Mouse (Mus musculus) midbrain, embryonic 14.5 days (tissue): Measurements from ENCODE around the gene Hoxa13. TPM values are rescaled to one million over a fixed set of nuclear protein-coding genes. Genes with fewer than 3 reads are reported as not detected.

Experiments used
- ATAC-seq: fragments of 200-750 bp; cut with Nextera tagmentation; 2 replicates; pipeline ENCODE4 v1.8.0; 2017; ENCODE audit warnings: moderate number of reproducible peaks, moderate library complexity; ENCODE audit not compliant: low FRiP score, low TSS enrichment
- DNase-seq: peaks from one replicate; pipeline ENCODE4 v3.0.0-alpha.2; 2015
- H3K27ac ChIP-seq: fragments of 300-500 bp; sonication (generic); replicated peaks from 2 replicates; pipeline ENCODE4 v1.5.1; 2014; ENCODE audit warnings: mild to moderate bottlenecking, low read depth, low read length, moderate library complexity
- H3K27me3 ChIP-seq: fragments of 300-500 bp; sonication (generic); 2 replicates; pipeline ENCODE4 v1.6.1; 2014; ENCODE audit warnings: low read length, control low read depth, mixed read lengths; ENCODE audit not compliant: control insufficient read depth, insufficient read depth
- H3K36me3 ChIP-seq: fragments of 300-500 bp; sonication (generic); 2 replicates; pipeline ENCODE4 v1.6.1; 2014; ENCODE audit warnings: low read length, control low read depth; ENCODE audit not compliant: control insufficient read depth, insufficient read depth
- H3K4me1 ChIP-seq: fragments of 300-500 bp; sonication (generic); 2 replicates; pipeline ENCODE4 v1.6.1; 2014; ENCODE audit warnings: mild to moderate bottlenecking, antibody characterized with exemption, low read length, control low read depth; ENCODE audit not compliant: control insufficient read depth, insufficient read depth
- H3K4me2 ChIP-seq: fragments of 300-500 bp; sonication (generic); 2 replicates; pipeline ENCODE4 v1.6.1; 2014; ENCODE audit warnings: mild to moderate bottlenecking, low read length, moderate library complexity
- H3K4me3 ChIP-seq: fragments of 300-500 bp; sonication (generic); replicated peaks from 2 replicates; pipeline ENCODE4 v1.5.1; 2014; ENCODE audit warnings: low read depth, low read length
- H3K9ac ChIP-seq: fragments of 300-500 bp; sonication (generic); replicated peaks from 2 replicates; pipeline ENCODE4 v1.6.1; 2014; ENCODE audit warnings: mild to moderate bottlenecking, low read length, moderate library complexity
- H3K9me3 ChIP-seq: fragments of 300-500 bp; sonication (generic); 2 replicates; pipeline ENCODE4 v1.6.1; 2016; ENCODE audit warnings: low read length, control low read depth, mixed read lengths; ENCODE audit not compliant: control insufficient read depth
- WGBS: fragments of 180-500 bp; shearing (Covaris S2); extraction: QIAGEN DNeasy Blood & Tissue Kit; methylation state at CpG from one replicate; pipeline ENCODE4 v1.1.7; 2014; 5-methylcytosine and 5-hydroxymethylcytosine counted together
- polyA plus RNA-seq: library from polyadenylated mRNA; unstranded; fragments of >200 nt; fragmentation: Nextera tagmentation; extraction: Ambion mirVana; gene quantifications from 2 replicates; pipeline ENCODE4 v1.2.1, GENCODE M21; 2014

Hoxa13 gene
- polyA plus RNA-seq, 1 experiment from 2014 or later, result not detected

DNA sequence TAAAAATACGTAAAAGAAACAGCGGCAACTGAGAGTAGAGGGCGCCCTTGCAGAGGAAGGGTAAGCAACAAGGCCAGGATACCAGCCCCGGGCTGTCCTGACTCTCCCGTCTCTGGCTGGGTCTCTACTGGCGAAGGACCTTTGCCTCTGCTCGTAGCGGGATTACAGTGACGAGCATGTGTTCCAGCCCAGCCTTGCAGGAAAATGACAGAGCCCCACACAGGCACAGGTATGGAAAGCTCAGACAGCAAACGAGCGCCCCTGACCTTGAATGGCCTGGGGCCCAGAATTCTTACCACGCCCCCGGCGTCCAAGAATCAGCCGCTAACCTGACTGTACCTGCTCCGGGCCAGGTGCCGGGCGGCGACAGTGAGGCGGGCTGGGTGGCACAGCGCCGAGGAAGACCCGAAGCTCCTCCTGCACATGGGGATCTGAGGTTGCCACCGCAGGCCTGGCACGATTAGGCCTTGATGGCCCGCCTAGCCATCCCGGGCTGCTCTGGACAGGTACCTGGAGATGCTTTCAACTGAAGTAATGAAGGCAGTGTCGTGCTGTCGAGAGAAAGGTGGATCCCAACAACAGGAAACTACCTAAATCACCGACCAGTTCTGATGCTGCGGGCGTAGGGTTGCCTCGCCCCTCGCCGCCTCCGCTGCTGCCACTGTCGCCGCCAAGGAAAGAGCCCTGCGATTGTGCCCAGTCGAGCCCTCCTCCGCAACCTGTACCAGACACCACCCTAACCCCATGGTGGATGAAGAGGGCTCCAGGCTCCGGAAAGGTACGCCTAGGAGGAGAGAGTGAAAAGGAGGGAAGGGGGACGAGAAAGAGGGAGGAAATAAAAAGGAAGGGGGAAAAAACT, 30.9 kb downstream of the Hoxa13 start:
- Histone ChIP-seq H3K27ac (no peak overlapping the region), H3K4me2 (no peak overlapping the region), H3K36me3 (no peaks in the 10 kb centered on the region), H3K27me3 (peaks cover 96% of the 10 kb centered on the region), H3K4me1 (no peaks in the 10 kb centered on the region), H3K4me3 (no peak overlapping the region), H3K9me3 (no peaks in the 10 kb centered on the region), H3K9ac (no peak overlapping the region)
- ATAC-seq (no peak), DNase-seq (no peak)
- WGBS, result 2% methylated on average over 44 of the region's 44 CpGs

DNA sequence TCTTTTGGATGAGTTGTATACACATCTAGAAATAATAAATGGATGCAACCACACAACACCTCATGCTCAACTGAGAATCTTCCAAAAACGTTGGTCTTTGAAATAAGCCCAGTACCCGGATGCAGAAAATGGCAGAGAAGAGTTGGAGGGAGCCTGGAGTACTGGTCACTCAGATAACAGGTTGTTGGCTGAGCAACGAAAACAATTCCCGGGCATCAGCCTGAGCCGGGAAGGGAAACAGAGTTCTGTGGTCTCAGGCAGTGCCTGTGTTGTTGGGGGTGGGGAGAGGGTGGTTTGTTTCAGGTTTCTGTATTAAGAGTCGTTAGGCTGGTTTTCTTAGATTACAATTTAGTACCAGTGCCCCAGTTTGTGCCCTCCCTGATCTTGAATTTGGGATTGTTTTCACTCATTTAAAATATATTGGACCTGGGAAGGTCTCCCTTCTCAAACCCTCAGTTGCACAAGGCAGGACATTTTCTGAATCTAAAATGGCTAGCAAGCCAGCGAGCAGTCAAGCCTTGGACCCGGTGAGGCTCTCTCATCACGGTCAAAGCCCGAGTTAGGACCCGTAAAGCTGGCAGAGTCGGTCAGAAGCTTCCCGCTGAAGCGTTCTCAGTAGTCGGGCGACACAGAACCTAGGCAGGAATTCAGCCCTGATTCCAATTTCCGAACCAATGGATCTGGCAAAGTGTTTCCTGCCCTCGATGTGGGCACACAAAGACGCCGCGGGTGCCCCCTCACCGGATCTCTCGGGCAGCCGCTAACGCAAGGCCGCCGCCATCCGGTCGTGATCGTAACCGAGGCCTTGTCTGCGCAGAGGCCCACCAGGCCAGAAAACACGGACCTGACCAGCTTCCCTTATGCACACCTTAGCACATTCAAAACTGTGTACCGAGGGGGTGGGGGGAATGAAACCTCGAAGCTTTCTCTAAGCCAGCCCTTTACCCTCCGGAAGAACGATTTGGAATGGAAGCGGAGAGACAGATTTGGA, 31.9 kb downstream of the Hoxa13 start:
- H3K9ac ChIP-seq, result no peak overlapping the region
- H3K27ac ChIP-seq, result no peak overlapping the region
- no peak for ATAC-seq
- WGBS, result 1% methylated on average over 38 of the region's 38 CpGs
- no peaks in the 10 kb centered on the region for H3K9me3 ChIP-seq
- H3K36me3 ChIP-seq, result no peaks in the 10 kb centered on the region
- H3K4me2 ChIP-seq, result no peak overlapping the region
- DNase-seq, result no peak
- no peaks in the 10 kb centered on the region for H3K4me1 ChIP-seq
- no peak overlapping the region for H3K4me3 ChIP-seq
- H3K27me3 ChIP-seq, result peaks cover 96% of the 10 kb centered on the region

DNA sequence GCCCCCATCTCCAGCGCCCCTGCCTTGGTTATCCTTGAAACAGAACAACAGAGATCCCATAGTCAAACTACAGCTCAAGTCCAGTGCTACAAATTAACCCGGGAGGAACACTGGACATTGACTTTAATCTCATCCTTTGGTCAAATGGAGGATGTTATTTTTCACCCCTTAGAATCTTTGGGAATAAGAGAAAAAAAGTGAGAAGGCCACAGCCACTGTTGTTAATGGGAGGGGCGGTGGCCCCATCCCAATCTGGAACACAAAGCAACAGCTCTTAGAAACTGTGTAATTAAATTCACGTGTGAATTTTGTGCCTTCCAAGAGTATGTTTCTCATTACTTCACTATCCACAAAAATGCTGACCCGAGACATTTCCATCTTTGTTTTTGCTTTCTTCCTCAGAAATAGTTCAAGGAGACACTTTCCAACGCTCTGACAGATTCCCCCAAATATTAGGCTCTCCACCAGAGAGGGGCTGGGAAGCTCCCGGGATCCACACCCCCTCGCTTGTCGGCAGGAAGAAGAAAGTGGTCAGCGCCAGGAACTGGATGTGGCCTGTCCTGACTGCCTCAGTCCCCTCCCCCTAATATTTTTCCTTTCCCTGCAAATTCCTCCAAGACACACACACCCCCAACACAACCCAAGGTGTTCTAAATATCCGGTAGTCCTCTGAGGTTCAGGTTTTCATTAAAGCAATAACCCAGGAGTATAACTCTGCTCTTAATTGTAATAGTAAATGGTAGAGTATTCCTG, 33.0 kb downstream of the Hoxa13 start:
- Histone ChIP-seq H3K4me1 (no peaks in the 10 kb centered on the region), H3K4me2 (no peak overlapping the region), H3K27ac (no peak overlapping the region), H3K36me3 (no peaks in the 10 kb centered on the region), H3K27me3 (peaks cover 96% of the 10 kb centered on the region), H3K9ac (no peak overlapping the region), H3K9me3 (no peaks in the 10 kb centered on the region), H3K4me3 (no peak overlapping the region)
- DNase-seq (no peak), ATAC-seq (no peak)
- 3% methylated on average over 11 of the region's 11 CpGs for WGBS

DNA sequence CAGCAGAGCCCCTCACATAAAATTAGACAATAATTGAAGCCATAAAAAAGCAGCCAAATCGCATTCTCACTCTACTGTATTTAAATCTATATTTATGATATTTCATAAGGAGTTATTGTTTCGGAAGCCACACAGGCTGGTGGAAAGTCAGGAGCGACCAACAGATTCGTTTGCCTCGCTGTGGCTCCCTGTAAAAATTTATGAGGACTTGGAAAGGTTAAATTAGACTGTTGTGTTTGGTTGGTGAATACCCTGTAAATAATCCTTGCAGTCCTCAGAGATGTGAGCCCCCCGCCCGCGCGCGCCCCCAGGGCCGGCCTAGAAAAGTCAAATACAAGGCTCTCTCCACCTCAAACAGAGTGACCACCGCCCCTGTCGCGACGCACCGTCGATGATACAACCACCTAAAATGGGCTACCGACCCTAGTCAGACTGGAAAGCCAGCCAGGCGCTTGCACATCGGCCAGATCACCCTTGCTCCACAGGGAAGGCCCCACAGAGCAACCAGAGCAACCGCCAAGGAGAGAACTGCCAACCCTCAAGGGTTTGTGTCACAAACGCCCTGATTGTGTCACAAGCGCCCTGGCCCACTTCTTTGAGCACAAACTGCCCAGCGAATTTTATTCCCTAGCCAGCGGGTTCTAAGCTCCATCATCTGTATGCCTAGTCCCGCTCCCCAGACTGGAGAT, 34.0 kb downstream of the Hoxa13 start:
- no peak for DNase-seq
- no peak for ATAC-seq
- H3K36me3 ChIP-seq, result no peaks in the 10 kb centered on the region
- no peak overlapping the region for H3K27ac ChIP-seq
- WGBS, result 4% methylated on average over 26 of the region's 26 CpGs
- peaks cover 96% of the 10 kb centered on the region for H3K27me3 ChIP-seq
- H3K4me3 ChIP-seq, result no peak overlapping the region
- H3K4me1 ChIP-seq, result no peaks in the 10 kb centered on the region
- H3K9me3 ChIP-seq, result no peaks in the 10 kb centered on the region
- no peak overlapping the region for H3K9ac ChIP-seq
- no peak overlapping the region for H3K4me2 ChIP-seq

DNA sequence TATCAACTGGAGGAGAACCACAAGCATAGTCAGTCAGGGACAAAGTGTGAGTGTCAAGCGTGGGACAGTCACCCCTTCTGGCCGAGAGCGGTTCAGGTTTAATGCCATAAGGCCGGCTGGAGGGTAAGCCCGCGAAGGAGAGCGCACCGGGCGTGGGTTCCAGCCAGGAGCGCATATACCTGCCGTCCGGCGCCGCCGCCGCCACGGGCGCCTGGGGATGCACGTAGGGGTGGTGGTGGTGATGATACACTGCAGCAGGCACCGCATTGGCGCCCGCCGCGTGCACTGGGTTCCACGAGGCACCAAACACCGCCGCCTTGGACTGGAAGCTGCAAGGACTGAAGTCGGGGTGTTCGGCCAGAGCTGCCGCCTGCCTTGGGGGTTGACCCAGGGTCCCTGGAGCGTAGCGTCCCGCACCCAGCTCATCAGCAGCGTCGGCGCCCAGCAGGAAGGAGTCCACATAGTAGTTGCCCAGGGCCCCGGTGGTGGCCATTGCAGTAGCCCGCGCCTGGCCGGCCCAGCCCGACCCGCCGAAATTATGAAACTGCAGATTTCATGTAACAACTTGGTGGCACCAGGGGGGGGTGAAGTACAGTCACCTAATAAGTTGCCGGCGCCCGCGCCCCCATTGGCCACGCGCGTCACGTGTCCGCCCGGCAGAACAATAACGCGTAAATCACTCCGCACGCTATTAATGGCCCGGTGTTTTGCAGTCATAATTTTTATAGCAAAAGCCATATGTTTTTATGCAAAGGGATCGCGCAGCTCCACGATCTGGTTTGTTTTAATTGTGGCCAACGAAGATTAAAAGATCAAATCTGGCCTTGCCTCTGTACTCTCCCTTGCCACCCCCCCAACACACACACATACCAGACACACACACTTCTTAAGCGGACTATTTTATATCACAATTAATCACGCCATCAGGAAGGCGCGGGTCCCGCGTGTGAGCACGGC, 34.8 kb downstream of the Hoxa13 start:
- DNase-seq (no peak), ATAC-seq (no peak)
- no peak overlapping the region for H3K4me2 ChIP-seq
- H3K27ac ChIP-seq, result no peak overlapping the region
- no peak overlapping the region for H3K4me3 ChIP-seq
- no peaks in the 10 kb centered on the region for H3K4me1 ChIP-seq
- peaks cover 97% of the 10 kb centered on the region for H3K27me3 ChIP-seq
- no peak overlapping the region for H3K9ac ChIP-seq
- H3K36me3 ChIP-seq, result no peaks in the 10 kb centered on the region
- WGBS, result 3% methylated on average over 69 of the region's 69 CpGs
- H3K9me3 ChIP-seq, result no peaks in the 10 kb centered on the region

DNA sequence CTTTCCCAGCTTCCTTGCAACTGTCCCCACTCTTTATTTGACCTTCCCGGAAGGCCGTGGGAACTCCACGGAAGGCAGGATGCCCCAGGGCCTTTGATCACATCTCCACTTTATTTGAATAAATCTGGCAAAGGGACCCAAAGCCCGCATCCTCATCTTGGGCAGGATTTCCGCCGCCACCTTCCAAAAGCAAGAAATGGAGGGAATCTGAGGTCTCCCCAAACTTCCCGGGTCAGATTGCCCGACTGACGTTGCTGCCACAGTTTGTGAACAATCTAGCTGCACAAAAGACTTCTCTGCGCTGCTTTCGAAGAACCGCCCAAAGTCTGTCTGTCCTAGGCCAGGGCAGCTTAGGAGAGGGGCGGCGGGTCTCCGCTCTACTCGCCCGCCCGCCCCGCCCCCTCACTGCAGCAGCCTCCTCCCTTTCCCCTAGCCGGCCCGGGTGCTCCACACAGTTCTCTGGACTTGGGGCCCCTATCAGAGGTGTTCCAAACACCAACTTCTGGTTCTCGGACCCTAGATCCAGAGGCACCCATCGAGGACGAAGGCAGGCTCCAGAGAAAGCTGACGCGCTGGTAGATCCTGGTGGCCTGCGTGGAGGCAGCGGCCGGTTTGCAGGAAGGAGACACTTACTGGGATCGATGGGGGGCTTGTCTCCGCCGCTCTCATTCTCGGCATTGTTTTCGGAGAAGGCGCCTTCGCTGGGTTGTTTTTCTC, 35.6 kb downstream of the Hoxa13 start:
- Histone ChIP-seq H3K9ac (no peak overlapping the region), H3K9me3 (no peaks in the 10 kb centered on the region), H3K36me3 (no peaks in the 10 kb centered on the region), H3K27me3 (peaks cover 97% of the 10 kb centered on the region), H3K4me3 (no peak overlapping the region), H3K4me2 (no peak overlapping the region), H3K27ac (no peak overlapping the region), H3K4me1 (no peaks in the 10 kb centered on the region)
- ATAC-seq (no peak), DNase-seq (no peak)
- WGBS, result 2% methylated on average over 36 of the region's 36 CpGs
